Mouse (Mus musculus) G1E (cell line): ENCODE measurements at regions not wholly inside any gene's neighbourhood (a gene's known extent, or its start where the extent isn't known, plus 50 kb on each side); places are given as distances from the start of the nearest gene placed in this dataset.

Source experiments
- CTCF ChIP-seq: IDR thresholded peaks from 2 replicates; pipeline ENCODE4 v1.5.1; 2012; ENCODE audit warnings: low read depth, low read length, inconsistent platforms, mixed read lengths
- GATA1 ChIP-seq: IDR thresholded peaks from 2 replicates; pipeline ENCODE4 v1.6.1; 2012; ENCODE audit warnings: borderline replicate concordance, low read length, inconsistent platforms, mixed read lengths
- GATA2 ChIP-seq: IDR thresholded peaks from 2 replicates; pipeline ENCODE4 v1.6.1; 2012; ENCODE audit warnings: low read depth, low read length, inconsistent platforms, borderline replicate concordance

DNA sequence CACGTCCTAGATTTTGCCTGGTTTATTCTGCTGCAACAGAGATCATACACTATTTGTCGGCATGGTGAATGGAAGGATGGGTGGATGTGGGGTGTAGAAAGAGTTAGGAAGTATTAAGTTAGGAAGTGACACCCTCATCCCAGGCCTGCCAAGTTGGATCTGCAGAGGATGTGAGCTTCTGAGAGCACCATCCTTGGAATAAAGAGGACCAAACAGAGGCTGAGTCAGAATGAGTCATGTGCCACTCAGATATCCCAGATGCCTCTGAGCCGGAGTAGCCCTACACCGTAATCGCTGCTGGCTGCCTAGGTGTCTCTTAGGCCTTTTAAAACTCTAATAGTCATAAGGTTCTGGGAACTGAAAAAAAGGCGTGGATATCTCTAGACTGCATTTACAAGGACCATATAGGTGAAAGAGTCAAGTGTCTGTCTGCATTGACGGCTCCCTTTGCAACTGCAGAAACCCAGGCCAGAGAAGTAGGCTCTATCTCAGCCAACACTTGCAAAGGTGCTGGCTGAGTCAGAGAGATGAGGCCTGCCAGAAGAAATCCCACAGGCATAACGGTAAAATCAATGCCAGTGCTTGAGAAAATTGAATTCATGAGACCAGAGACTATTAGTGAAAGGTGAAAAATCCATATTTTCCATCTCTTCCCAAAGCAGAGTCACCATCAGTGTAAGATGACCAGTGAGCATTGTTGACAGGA lies 94.6 kb upstream of the Slc25a26 start:
- TF ChIP-seq CTCF (no peak), GATA1 (no peak), GATA2 (no peak)
